Mouse (Mus musculus) kidney, adult 2 months (tissue): ENCODE data around the gene Timm17b.
A peak's percentile ranks its signal among the peaks of the same experiment; 100 is the strongest.
"Not testable (repeated sequence)": the region's sequence is repeated elsewhere in the genome, so short reads cannot be mapped to it uniquely, and the experiment has no call there.

Source experiments
- CTCF ChIP-seq: fragments of 200-500 bp; conservative IDR thresholded peaks from 2 replicates; pipeline ENCODE4 v1.5.1; 2011; ENCODE audit warnings: low read depth, mild to moderate bottlenecking, control low read depth, low read length, moderate library complexity, mixed read lengths; ENCODE audit not compliant: insufficient read depth, insufficient read length
- POLR2A ChIP-seq: fragments of 200-500 bp; IDR thresholded peaks from one replicate; pipeline ENCODE4 v1.6.1; 2011; ENCODE audit warnings: low read depth, low read length, control low read depth

GRCm38 (mm10) chrX:7915669-7916068 lies 16.5 kb downstream of the Timm17b start:
- TF ChIP-seq CTCF = peak; percentile 17; the same call in 1 of the 2 replicates
- not testable (repeated sequence) for TF ChIP-seq POLR2A
